Mouse (Mus musculus): ENCODE measurements around the gene Slitrk3.
"Not testable (repeated sequence)": the region's sequence is repeated elsewhere in the genome, so short reads cannot be mapped to it uniquely, and the experiment has no call there.

Slitrk3 gene

DNA sequence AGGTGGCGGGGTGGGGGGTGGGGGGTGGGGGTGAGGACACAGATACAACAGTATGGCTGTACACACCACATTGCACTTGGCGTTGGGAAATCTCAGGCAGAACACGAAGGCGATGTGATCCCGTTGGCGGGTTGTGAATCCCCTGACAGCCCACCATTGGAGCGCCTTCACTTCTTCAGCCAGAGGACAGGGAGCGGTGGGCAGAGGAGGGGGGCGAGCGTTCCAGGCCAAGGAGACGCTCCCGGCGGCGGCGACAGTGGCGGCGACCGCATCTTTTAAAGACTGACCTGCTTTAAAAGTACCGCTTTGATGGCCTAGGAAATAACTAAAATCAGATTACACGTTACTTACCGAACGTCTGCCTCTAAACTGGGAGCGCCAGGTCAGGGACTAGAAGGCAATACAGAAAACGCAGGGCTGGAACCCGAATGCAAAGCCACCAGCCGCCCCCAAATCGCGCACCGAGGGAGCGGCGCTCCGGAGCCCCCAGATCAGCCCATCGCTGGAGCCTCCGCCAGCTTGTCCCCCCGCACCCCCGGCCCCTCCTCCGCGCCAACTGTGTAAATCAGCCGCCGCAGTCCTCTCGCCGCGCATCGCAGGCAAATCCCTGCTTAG is at the start of gene Slitrk3:
TSS of gene Slitrk3 (minus strand) at position 607 of the 615 bp plus-strand sequence.
- in situ Hi-C loops (cut with MboI; ENCODE audit: low sequenced_read_pairs), result no loop called here

DNA sequence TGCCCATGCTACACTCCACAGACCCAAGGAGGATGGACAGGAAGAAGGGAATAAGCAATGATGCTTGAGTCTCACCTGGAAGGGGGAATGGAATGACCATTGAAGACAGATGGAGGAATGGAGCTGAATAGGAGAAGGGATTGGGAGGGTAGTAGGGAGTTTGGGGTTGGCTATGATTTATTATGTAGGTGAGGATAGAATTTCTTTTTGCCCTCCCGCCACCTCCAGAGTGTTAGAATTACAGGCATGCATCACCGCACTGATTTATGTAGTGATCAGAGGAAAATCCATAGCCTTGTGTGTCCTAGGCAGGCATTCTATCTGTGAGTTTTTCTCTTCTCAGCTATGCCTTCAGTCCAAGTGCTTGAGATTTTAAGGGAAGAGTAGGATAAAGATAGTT is 36.8 kb upstream of the Slitrk3 start:
- in situ Hi-C loops (cut with MboI; ENCODE audit: low sequenced_read_pairs), result not testable (repeated sequence)

DNA sequence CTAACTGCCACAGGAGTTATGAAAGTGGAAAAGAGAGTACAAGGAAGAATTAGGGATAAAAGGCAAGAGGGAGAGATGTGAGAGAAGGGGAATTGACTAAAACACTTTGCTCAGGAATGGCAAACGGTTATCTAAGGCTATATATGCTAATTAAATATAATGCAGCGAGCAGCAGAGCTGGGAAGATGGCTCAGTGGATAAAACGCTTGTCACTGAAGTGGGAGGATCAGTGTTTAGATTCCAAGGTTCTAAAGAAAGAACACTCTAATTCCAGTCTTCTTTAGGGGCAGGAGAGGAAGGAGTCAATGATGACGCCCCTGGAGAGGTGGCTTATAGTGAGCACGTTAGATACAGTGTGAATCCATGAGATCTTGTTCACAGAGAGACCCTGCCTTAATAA is 27.0 kb upstream of the Slitrk3 start:
- in situ Hi-C loops (cut with MboI; ENCODE audit: low sequenced_read_pairs), result no loop called here

DNA sequence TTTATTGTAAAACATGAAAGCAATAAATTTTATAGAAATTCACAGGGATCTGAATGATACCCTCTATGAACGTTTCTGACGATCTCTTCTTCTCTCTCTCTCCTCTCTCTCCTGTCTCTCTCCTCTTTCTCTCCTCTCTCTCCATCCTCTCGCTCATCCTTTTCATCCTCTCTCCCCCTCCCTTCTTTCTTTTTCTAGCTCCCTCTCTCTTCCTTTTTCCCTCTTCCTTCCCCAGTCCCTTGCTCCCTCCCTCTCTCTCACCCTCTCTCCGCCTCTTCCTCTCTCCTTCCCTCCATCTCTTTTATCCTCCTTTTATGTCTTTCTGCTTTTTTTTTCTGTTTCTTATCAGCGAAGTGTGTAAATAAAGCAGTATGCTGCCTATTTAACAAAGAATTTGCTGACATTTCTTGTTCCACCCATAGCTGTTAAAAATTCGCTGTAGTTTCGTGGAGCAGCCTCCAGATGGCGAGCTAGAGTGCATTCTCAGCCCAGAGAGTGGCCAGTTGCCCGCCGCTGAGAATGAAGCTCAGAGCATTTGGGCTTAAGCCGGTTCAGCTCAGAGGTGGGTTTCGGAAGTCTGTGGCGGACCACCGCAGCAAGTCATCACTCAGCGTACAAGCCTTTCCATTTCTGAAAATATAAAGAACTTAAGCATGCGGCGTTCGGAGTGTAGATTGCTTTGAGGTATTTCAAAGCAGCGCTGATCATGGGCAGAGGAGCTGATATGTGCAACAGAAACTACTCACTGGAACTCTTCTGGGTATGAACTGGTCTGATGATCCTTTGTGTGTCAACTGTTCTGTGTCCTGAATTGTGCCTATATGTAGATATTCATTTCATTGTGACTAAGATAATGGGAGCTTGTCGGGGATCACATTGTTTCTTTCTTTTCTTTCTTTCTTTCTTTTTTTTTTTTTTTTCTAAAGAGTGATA is 8.5 kb upstream of the Slitrk3 start:
- in situ Hi-C loops (cut with MboI; ENCODE audit: low sequenced_read_pairs), result no loop called here

DNA sequence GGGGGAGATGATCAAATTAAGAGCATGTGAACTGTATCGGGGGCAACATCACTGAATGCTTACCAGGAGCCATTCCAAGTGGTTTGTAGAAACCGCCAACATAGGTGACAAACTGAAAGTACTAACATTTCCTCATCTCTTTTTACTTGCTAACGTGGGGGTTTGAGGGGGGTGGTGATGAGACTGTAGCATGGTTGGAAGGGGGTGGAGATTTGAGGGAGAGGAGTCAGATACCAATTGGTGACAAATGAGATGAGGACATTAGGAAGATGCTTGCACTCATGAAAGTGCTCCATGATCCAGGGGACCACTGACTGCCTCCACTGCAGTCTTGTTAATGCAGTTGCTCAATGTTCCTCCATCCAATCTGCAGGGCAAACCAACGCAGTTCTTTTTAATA is 587 bp upstream of the Slitrk3 start:
- in situ Hi-C loops (cut with MboI; ENCODE audit: low sequenced_read_pairs), result no loop called here

DNA sequence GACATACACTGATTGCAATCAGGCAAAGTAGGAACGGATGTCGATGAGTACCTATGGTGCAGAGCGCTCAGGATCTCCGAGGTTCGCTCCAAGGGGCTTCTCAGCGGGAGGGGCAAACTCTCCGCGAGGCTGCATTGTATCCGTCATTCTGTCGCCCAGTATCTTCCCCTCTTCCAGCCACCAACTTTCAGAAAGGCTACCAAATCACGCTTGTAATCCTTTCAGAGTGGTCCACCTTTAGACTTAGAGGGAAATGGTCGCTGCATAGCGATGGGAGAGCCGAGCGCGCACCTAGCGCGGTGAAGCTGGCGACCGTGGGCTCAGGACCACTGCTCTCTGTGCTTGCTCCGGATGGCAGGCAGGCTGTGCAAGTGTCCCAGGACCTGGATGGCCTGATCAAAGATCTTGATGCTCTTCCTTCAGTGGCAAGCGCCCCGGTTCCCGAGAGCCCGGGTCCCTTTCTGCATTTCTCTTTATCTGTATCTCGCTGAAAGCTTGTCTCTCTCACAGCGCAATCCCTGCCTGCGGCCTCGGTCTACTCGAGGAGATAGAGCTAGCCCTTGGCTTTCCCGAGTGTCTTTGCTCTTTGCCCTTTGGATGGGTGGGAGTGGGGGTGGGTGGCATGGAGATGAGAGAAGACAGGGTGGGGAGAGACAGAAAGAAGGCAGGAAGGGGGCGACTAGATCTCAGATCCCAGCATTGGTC is 959 bp downstream of the Slitrk3 start:
- in situ Hi-C loops (cut with MboI; ENCODE audit: low sequenced_read_pairs), result no loop called here

DNA sequence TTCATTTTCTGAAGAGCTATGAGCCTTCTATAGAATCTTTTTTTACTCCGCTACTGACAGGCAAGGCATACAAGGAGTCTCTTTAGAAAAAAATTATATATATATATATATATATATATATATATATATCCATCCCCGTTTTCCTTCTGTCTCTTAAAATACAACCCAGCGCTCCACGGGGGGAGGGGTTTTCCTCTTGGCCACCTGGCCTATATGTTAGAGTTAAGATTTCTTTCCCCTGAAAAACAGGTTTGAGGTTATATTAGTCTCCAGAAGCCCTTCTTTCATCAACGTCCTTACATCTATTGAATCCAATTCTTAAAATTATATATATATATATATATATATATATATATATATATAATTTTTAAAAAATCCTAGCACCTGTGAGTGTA is 1.6 kb downstream of the Slitrk3 start:
- in situ Hi-C loops (cut with MboI; ENCODE audit: low sequenced_read_pairs), result no loop called here

DNA sequence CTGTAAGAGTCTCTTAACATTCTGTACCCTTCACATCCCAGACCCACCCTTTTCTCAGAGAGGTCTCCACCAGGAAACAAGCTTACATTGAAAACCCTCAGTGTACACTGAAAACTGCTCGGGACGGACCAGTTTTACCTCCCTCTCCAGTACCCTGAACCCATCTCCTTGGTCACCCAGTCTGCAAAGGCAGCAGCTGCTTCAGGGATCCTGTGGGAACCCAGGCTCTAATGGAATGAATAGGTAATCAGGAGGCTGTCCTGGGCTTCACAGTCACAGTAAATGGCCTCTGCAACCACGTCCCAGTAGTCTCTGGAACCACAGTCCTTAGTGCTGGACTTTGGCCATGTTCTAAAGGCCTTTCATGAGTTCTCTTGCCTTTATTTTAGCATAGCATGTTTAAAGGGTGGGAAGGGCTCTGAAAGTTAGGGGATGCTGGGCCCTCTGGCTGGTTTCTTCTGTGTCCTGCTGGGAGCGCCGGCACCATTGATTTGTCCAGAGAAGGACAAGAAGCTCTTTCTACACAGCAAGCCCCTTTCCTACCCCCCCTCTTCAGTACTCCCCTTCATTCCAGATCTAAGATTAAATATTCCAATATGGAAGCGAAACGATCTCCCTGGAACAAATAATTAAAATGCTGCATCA is 2.1 kb downstream of the Slitrk3 start:
- in situ Hi-C loops (cut with MboI; ENCODE audit: low sequenced_read_pairs), result no loop called here

DNA sequence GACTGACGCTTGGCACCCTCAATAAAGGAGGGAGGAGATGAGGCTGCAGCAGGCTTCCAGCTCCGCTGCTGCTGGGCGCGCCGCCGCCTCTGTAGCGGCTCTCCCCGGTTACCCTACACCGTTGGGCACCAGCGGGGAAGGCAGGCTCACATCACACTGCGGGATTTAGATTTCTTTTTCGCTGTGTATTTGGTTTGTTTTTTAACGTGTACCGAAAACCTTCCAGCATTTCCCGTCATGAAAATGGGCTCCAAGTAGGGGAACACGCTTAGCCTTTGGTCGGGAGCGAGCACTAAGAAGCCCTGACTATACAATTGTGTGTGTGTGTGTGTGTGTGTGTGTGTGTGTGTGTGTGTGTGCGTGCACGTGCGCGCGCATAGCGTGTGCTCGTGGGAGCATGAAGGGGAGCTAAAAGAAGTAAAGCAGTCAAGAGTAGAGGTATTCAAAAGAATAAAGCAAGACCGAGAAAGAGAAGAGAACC is 4.1 kb downstream of the Slitrk3 start:
- in situ Hi-C loops (cut with MboI; ENCODE audit: low sequenced_read_pairs), result no loop called here

DNA sequence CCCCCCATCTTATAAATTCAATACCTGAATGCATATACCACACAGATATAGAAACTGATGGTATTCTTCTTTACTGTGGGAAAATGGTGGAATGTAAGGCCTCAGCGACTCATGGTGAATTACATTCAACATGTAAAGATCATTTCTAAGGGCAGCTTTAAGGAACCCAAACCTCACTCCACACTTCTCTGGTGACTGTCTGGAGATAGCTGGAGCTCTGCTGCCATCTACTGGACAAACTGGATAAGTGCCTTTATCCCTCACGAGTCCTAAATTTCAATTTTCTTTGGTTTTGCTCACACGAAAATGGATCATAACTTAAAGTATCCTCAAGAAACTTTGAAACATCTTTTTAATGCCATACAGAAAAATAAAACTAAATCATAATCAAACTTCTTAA is 11.4 kb downstream of the Slitrk3 start:
- in situ Hi-C loops (cut with MboI; ENCODE audit: low sequenced_read_pairs), result no loop called here

DNA sequence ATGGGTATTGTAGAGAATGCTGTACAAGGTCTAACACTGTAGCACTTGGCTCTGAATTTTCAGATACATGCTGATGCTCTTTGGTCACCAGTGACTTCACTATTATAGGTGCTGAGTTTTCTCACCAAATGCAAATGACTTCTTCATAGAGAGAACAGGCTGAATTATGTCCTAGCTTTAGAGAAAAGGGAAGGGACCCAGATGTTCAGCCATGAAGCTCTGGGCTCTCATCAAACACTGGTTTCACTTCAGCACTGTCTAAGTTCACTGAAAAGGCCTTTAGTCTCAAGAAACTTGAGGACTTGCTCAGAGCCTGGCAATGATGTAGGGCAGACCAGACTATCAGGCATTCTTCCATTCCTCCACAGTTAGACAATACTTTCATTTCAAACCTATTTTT is 15.3 kb downstream of the Slitrk3 start:
- in situ Hi-C loops (cut with MboI; ENCODE audit: low sequenced_read_pairs), result no loop called here

DNA sequence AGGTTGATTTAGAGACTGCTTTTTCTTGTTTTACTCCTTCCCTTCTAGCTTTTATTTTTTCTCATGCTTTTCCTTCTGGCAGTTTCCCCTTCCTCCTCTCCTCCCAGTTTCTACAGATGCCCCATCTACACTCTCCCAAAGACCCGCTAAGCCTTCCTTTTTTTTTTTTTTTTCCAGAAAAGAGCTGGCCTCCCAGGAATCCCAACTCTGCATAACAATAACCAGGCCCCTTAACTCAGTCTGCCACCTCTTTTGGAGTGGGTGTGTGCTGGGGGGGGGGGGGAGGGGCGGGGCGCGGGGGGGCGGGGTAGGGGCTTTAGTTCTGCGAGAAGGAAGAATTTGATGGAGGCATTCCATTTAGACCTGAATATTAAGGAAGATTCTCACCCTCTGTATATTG is 51.6 kb downstream of the Slitrk3 start:
- in situ Hi-C loops (cut with MboI; ENCODE audit: low sequenced_read_pairs), result no loop called here

DNA sequence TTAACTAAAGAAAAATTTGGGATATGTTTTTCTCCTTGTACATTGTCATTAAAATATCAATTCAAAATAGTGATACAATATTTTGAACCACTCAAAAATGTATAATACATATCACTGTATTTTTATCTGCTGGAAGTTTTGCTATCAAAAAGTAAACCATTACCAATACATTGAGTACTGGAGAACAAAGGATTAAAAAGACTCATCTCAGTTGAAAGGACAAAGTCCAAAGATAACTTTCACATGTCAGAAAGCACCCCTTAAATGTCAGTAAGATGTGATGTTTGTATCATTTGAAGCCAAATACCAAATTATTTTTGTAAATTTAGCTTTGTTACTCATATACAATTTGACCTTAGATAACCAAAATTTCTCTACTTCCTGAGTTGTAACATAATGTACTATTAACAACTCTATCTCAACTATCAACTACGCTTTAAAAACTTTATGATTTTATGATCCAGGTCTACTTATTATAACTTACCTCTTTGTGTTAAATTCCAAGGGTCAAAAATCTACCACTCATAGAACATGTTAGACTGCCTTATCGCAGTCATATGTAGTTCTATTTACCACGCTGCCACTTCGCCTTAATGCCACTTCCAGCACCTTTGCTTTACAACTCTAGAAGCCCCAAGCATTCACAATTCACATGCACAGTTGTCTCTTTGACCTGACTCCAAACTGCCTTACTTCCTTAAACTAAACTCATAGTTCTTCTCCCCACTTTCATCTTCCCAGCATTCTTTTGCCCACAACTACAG is 54.5 kb downstream of the Slitrk3 start:
- in situ Hi-C loops (cut with MboI; ENCODE audit: low sequenced_read_pairs), result no loop called here

DNA sequence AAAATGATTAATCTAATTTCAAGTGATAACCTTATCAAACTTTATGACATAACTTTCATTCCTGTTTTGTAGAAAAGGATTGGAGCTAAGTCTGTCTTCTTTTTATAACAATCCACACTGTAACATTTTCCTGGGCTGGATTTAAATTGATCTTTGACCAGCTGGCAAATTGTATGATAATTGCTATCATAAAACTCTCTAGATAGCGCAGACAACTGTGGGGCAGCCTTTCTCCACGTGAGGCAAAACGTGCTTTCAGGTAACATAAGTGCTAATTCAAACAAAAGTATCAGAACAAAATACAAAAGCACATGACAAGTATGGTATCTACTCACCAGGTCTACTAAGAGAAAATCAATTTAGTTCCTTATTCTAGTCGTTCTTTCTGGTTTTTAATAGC is 60.1 kb downstream of the Slitrk3 start:
- in situ Hi-C loops (cut with MboI; ENCODE audit: low sequenced_read_pairs), result no loop called here
